8 mouse cellular contexts compared by ENCODE assay signal in genomic region chr10:57571211-57571730, GRCm38 (mm10). TPM values are rescaled to one million over a fixed set of nuclear protein-coding genes. Genes with fewer than 3 reads are reported as not detected.
A peak's percentile ranks its signal among the peaks of the same experiment; 100 is the strongest.
DNase-seq lines count a peak whose midpoint lies in the region; ATAC-seq and TF ChIP-seq lines count a peak whose summit lies in the region.
"Had no signal": no experiment of that assay in that cellular context is flagged by ENCODE, and none has a peak within 500 bp of the region (broad histone marks: within the 10 kb centered on the region; RNA-seq: fewer than 3 reads in every experiment).

No protein-coding gene starts in this region.

- no peak for TF ChIP-seq POLR2A in spleen, adult 2 months (IDR thresholded peaks at IDR 0.05; ENCODE audit: low read depth, low read length)

- no peaks in the 10 kb centered on the region for H3K27me3 ChIP-seq in spleen, adult 2 months (ENCODE audit: control insufficient read depth, insufficient read depth, low read length)
- H3K27me3 ChIP-seq: hindbrain, embryonic 15.5 days had no signal

- peak; percentile 66; the same call in 1 of the 2 replicates for ATAC-seq in frontal cortex, adult (ENCODE audit: low TSS enrichment)

- TF ChIP-seq CTCF in spleen, adult 2 months (IDR thresholded peaks at IDR 0.05; ENCODE audit: extremely low read depth, insufficient read depth, insufficient read length, insufficient replicate concordance), result peak; percentile 67; the same call in 1 of the 2 replicates

- H3K27ac ChIP-seq in spleen, adult 2 months (ENCODE audit: insufficient read depth, low read length), result no peak overlapping the region
- H3K27ac ChIP-seq: hindbrain, embryonic 15.5 days had no signal

- WGBS in spleen, adult 2 months, result 38% methylated on average over 8 of the region's 8 CpGs

- no peaks in the 10 kb centered on the region for H3K36me3 ChIP-seq in spleen, adult 2 months (ENCODE audit: control insufficient read depth, insufficient read depth, low read length)
- H3K36me3 ChIP-seq: hindbrain, embryonic 15.5 days had no signal

- no peaks in the 10 kb centered on the region for H3K4me1 ChIP-seq in spleen, adult 2 months (ENCODE audit: control insufficient read depth, insufficient read depth, insufficient read length)
- H3K4me1 ChIP-seq: hindbrain, embryonic 15.5 days had no signal

- peak; percentile 82 for DNase-seq in A20 (ENCODE audit: low read depth, low spot score)
- peak; percentile 49 for DNase-seq in CD4-positive helper T cell, adult 2 months (ENCODE audit: low read depth, low spot score)
- DNase-seq in c-Kit-negative CD71-positive TER-119-positive erythroid progenitor cells, embryonic 14.5 days (ENCODE audit: low read depth, low spot score), result peak; percentile 30
- peak; percentile 7 to 52 for DNase-seq in layer of hippocampus, adult 18-20 months (ENCODE audit: low spot score in 2 of 2)
- DNase-seq in lung, postnatal 36 days, result peak; percentile 88
- peak; percentile 45 to 78 for DNase-seq in spleen, adult 2 months (ENCODE audit: low read depth in 1 of 2, low spot score in 2 of 2)

- no peak overlapping the region for H3K4me3 ChIP-seq in spleen, adult 2 months (ENCODE audit: extremely low read depth, insufficient read depth, insufficient read length)
- H3K4me3 ChIP-seq: hindbrain, embryonic 15.5 days had no signal

RNA-seq across cellular contexts. Expression of gene Serinc1, which starts 38.9 kb away (rescaled TPM):
- total RNA-seq in layer of hippocampus, adult 18-20 months (2021), result 100 to 1,000 TPM; 917 to 928 TPM
- 15.5 and 21.6 TPM in 2 replicates for polyA plus RNA-seq in spleen, adult 2 months (2012; rRNA removed)

Comparison
In these comparisons a context has a peak if more than half of its experiments do, and no peak if none do; other contexts are left out.
1. DNase-seq: peak in every context shown above with its lines; median percentile 88 in lung, postnatal 36 days; 82 in A20; 62 in spleen, adult 2 months; 49 in CD4-positive helper T cell, adult 2 months; 30 in c-Kit-negative CD71-positive TER-119-positive erythroid progenitor cells, embryonic 14.5 days; 30 in layer of hippocampus, adult 18-20 months.